Mouse (Mus musculus): ENCODE results near the gene Ppl.

Gene Ppl

DNA sequence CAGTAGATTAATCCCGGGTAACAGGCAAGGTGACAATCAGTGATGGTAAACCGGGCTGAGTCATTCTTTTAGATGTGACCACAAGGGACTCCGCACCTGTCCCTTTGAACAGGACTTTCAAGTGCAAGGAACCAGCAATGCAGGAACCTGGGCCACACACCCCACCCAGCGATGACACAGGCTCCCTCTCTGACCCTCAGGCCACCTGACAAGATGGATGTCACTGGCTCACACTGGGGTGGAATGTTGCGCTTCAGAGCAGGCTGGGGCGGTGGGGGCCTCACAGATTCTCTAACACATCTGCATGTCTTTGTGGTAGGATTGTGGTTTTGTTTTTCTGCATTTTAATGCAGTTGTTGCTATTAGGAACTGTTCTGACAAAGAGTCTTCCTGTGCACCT lies 8.7 kb downstream of the Ppl start:
- DNase-seq: no peak

DNA sequence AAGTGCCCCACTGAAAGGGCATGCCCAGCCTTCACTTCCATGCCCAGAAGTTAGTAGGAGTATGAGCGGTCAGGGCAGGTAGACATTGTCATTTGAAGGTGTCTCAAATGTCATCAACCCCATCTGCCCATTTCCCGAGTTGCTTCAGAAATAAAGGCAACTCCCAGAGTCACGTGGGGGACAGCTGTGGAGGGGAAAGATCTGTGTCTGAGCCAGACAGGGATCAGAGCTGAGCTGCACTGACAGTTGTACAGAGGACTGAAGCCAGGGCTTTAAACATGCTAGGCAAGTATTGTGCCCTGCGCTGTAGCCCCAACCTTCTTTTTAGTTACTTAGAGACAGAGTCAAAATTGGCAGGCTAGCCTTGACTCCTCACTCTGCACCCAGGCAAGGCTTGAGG lies 12.4 kb downstream of the Ppl start:
- DNase-seq: no peak

DNA sequence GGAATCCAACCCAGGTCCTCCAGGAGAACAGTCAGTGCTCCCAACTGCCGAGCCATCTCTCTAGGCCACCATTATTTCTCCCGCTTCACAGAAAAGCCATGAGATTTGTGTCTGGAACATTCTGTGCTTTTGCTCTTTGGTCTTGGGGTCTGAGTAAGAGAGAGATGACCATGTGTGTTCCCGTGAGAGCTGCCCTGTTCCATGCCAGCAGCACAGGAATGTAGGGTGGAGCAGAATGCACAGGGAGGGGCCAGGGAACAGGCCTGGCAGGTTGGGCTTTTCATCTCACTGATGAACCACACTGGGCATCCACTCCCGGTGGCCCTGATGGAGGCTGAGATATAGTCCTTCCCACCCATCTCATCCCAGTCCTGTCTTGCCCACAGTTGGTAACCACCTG lies 12.8 kb downstream of the Ppl start:
- DNase-seq: peak; percentile 54

DNA sequence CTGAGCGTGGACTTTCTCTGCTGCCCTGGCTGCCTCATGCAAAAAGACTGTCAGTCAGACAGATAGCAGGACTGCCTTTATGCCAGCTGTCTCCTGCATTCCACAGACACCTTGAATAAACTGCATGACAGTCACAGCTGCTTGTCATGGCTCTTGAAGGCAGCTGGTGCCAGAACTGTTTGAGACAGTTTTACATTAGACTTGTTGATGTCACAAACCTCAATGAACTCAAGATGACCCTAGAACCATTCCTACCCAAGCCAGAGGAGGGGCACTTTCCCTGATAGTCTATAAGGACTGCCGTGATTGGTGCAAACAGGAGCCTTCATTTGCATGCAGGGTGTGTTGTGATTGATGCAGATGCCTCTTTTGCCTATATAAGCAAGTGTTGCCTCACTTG lies 18.6 kb downstream of the Ppl start:
- DNase-seq: no peak

DNA sequence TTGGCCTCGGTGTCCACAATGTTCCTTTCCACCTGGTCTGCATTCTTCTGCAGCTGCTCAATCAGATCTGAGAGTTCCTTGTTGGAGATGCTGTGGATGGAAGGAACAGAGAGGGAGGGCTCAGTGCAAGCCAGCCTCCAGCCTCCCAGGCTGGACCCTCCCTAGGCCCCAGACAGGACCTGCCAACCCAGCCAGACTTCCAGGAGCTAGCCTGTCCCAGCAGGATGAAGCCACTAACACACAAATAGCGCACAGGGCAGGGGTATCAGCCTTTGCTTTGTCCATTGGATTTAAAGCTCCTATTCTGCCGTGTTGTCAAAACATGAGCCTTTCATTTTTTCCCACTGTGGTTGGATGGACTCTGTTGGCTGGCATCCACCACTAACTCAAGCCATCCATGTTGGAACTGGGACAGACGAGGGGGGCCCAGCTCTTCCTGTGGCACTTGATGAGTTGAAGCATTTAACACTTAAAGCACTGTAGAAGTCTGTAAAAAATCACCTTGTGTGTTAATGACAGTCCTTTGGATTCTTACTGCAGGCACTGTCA lies 19.1 kb downstream of the Ppl start:
- DNase-seq: no peak

DNA sequence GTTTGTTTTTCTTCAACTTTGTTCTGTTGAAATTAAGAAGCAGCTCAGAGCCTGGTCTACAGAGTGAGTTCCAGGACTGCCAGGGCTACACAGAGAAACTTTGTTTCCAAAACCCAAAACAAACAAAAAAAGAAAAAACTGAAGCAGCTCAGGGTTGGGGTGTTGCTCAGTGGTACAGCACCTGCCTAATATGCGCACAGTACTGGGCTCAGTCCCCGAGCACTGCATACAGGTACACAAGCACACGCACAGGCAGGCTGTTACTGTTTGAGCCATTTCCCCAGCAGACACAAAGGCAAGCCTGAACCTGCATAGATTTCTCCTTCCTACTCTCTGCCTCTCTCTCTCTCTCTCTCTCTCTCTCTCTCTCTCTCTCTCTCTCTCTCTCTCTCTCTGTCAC lies 21.2 kb downstream of the Ppl start:
- DNase-seq: no peak

DNA sequence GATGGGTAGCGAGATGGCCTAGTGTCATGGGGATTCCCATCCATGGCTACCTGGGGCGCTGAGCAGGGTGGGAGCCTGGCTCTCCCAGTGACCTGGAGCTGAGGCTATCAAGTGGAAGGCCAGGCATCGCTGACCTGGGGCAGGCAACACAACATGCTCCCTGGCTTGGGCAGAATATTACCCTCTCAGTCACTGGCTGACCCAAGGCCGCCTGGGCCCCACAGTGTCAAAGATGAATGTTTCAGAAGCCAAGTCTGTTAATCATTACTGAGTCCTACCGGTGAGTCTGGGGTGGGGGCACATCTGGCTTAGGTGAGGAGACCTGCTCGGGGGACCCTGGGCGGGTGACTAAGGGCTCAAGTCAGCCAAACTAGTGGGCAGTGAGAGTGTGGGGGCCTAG lies 22.3 kb downstream of the Ppl start:
- no peak for DNase-seq

DNA sequence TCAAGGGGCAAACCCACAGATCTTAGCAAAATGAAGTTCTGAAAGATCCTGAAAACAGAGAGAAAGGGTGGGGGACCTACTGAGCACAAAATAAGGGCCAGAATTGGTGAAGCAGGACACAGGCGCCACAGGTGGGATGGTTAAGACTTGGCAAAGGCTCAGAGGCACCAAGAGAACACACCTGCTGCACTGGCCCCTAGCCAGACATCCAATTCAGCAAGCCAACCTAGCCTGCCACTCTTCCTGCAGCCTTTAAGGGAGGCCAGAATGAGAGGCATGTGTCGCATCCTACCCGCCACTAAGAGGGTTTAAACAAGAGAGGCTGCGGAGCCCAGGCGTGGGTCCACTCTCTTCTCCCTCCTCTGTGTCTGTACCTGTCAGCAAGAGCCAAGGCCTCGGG lies 31.2 kb downstream of the Ppl start:
- no peak for DNase-seq

DNA sequence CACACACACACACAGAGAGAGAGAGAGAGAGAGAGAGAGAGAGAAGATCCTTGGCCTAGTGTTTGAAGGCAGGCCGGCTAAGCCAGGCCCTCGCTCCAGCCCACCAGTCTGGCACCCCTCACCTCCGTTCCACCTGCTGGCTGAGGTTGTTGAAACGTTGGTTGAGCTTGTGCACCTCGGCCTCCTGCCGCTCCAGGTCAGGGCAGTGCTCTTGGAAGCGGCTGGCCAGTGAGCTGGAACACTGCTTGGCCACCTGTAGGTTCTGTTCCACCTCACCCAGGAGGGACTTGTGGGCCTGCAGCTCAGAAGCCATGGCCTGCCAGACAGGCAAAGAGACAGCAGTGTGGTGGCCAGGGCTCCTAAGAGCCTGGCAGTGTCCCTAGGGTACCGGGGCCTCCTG lies 35.7 kb downstream of the Ppl start:
- no peak for DNase-seq

DNA sequence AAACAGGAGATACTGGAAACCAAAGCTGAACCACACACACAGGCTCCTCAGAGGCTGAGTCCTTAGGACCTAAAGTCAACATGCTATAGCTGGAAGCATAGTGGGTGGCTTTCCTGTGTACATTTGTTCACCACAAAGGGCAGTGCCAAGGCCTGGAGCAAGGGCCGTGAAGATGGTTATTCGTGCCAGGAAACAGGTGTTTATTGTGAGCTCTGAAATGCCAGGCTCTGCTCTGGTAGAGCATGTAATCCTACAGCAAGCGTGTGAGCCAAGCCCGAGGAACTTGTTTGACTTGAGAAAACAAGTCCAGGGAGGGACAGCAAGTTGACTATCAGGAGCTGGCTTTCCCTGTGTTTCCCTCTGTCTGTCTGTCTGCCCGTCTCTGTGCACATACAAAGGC lies 38.9 kb downstream of the Ppl start:
- peak; percentile 25 for DNase-seq

DNA sequence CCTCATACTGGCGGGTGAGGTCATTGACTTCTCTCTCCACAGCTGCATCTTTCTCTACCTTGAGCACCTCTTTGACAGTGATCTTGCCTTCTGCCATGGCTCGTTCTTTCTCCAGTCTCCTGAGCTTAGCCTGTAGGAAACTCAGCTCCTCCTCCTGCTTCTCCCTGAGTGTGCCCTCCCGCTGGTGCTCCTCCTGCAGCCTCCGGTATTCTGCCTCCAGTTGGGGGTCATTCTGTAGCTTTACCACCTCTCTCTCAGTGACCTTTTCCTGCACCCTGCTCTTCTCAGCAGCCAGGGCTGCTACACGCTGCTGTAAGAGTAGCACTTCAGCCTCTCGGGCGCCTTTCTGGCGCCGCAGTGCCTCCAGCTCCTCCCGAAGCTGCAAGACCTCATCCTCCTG lies 43.2 kb downstream of the Ppl start:
- DNase-seq: no peak

DNA sequence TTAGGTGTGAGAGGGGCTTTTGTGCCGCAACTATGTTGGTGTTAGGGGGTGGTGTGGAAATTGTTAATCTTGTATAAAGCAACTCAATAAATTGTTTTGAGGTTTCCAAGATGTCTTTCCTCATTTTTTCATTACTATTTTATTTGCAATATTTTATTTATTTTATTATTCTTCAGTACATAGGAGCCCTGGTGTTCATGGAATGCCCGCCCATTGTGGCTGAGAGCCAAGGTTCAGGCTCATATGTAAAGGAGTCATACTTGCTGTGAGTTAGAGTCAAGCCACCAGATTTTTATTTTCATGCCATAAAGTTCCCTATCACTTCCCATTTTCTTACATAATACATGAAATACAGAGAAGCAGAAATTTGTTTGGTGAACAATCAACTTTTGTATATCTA lies 46.0 kb downstream of the Ppl start:
- DNase-seq: peak; percentile 19

DNA sequence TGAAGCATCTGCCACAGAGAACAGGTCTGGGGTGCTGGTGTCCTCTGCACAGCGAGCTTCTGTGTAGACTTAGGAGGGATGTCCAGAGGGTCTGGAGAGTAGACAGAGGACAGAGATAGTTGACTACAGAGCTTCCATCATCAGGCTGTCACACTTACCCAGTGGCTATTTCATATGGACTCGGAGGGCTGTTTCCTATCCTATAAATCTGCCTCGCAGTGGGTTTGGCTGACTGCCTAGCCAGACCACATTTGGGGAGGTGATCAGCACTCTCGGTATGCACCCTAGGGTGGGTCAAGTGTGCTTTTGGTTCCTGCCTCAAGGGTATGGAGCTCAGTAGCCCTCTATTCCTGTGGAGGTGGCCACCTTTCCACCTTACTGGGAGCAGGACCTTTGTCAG lies 47.0 kb downstream of the Ppl start:
- DNase-seq: no peak

DNA sequence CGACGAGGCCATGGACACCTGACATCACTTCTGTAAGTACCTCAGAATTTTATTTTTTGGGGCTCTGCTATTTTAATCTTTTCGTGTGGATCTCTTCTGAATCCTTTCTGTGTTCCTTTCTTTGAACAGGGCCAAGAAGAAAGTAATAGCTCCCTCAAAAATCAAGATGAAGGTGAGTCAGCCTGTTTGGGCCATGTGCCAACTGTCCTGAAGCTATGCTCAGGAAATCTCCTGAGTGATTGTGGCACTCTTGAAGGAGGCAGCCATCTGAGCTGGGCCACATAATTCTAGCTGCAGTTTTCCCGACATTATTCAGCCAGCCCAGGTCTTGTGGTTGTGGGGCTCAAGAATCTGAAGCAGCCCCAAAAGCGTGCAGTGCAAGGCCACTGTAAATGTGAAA lies 57.9 kb downstream of the Ppl start:
- peak; percentile 19 for DNase-seq

DNA sequence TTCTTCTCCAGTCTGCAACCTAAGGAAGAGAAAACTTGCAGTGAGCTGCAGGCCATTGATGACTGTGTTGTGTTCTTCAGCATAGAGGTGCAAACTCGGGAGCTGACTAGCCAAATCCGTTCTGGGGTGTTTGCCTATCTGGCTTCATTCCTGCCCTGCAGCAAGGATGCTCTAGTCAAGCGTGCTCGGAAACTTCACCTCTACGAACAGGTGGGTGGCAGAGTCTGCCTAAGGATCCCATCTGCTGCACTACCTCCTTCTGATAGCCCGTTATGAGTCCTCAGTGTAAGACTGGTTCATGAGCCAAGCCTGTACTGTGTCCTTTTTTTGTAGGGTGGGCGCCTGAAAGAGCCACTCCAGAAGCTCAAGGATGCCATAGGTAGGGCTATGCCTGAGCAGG lies 60.2 kb downstream of the Ppl start:
- no peak for DNase-seq

DNA sequence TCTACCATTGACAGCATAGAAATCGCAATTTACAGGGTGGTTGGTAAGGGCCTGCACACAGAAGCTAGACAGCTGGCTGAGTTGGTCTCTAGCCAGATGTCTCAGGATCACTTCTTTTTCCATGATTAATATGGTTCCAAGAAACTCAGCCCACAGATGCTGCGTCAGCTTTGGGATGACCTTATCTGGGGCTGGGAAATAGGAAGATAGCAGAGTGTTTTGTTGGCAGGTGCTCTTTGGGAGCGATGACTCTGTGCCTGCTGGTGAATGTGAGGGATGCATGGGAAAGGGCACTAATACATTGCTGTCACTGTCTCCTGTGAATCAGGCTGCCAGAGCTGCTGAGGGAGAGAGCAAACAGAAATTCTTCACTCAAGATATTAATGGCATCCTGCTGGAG lies 61.9 kb downstream of the Ppl start:
- peak; percentile 37 for DNase-seq

DNA sequence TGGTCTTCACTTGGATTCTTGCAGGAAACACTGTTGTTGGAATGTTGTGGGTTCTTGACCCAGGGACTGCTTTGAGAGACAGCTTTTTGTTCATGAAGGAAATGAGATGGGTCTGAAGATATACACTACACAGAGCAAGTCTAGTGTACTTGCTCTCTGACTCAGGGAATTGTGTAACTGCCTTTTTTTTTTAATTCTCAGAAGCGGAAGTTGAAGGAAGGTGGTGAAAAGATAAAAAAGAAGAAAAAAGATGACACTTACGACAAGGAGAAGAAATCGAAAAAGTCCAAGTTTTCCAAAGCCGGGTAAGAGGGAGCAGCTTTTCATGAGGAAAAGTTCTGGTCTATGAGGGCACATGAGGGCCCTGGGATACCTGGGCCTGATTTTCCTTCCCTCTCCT lies 68.7 kb downstream of the Ppl start:
- DNase-seq: no peak

DNA sequence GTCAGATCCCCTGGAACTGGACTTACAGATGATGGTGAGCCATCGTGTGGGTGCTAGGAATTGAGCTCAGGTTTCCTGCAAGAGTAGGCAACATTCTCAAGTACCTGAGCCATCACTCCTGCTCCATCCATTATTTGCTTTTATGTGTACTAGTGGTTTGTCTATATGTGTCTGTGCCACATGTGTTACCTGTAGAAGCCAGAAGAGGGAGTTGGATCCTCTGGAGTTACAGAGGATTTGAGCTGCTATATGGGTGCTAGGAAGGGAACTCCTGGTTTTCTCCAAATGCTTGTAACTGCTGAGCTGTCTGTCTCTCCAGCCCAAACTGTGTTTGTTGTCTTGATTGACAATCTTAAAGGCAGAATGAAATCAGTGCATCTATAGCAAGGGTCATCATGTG lies 74.1 kb downstream of the Ppl start:
- DNase-seq: peak; percentile 26

DNA sequence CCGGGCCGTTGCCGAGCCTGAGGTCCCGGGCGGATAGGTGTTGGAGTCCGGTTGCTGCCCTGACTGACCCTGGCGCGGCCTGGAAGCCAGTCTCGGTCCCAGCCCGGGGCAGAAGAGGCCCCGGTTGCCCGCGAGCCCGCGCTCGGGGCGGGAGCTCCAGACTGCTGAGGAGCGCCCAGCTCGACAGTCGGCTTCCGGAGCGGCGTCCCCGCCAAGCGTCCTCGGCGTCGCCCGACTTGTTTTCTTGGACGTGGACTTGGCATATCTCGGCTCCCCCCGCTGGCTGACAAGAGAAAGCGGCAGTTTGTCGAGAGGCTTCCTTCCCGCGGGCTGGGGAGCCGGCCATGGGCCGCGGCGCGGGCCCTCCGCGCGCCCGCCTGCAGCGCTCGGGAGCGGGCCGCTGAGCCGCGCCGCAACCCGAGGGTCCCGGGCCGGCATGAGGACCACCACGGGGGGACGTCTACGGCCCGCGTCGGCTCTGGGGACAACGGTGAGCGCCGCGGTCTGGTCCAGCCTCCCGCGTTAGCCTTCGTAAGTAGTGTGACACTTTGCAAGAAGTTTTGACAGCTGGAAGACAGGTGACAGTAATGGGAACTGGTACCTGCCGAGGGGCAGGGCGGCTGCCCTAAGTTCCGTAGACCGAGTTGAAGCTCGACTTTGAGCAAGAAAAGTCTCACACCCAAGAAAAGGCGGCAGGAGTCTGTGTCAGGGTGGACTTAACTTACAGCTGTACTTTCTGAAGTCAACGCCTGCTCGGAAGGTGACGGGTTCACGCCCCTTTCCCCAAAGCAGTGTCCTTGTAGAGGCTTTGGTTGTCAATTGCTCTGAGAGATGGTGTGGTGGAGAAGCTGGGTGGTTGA lies 81.7 kb downstream of the Ppl start:
- peak; percentile 84 for DNase-seq

DNA sequence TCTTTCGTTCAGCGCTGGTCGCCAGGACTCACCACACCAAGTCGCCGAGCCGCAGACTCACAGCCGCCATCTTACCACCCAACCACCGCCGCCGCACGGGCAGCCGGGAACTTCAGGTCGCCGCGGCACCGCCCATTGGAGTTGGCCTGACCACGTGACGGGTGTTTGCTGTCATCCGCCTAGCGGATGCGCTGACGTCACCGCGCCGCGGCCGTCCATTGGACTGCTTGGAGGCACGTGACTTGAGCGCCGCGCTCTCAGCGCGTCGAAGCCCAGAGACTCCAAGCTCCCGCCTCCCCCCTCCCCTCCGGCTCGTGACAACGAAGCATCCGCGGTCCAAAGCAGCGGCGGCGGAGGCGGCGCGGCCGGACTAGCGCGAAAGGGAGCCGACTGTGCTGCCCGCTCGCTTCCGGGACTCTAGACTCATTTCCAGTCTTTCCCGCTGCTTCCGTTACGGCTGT lies 82.4 kb downstream of the Ppl start, which contains the start of the genes Glyr1 and Ubn1:
Gene Glyr1 (minus strand): TSS at position 90 of the 461 bp plus-strand sequence.
Gene Ubn1 (plus strand): TSS at position 284 of the 461 bp plus-strand sequence.
- DNase-seq: peak; percentile 100

DNA sequence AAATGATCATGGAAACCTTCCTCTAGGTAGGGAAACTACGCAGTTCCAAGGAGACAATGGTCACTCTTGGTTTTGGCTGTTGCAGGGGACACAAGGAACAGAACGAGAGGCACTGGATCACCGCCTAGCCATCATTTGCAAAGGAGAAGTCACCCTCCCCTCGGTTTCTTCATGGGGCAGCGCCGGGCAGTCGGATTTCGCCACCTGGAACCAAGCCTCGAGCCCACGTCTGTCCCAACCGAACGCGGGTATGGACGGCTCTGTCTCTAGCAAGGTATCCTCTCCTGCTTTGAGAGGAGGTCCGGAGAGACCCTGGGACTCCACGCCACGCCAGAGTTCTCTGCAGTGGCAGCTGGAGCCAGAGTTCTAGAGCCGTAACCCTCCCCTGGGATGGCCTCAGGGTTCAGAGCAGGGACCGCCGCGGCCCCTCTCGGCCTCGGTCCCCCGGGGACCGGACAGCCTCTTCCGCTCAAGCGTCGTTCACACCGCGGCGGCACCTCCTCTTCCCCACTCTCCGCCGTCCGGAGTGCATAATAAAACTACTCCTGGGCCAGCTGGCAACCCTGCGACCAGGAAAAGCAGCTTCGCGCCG lies 82.9 kb downstream of the Ppl start:
- DNase-seq: peak; percentile 25

DNA sequence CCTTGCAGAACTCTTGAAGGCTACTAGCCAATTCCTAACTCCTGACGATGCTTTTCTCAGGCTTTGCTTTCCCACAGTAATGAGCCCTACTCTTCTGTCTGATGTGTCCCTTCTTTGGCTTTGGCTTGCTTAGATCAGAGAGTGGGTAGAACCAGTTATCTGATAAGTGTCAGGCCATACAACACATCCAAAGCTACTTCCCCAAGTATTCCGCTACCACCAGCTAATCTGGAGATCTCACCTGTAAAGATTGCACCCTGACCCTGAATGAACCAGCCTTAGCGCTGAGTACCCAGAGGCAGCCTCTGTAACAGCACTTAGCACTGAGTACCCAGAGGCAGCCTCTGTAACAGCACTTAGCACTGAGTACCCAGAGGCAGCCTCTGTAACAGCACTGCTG lies 86.9 kb downstream of the Ppl start:
- no peak for DNase-seq

DNA sequence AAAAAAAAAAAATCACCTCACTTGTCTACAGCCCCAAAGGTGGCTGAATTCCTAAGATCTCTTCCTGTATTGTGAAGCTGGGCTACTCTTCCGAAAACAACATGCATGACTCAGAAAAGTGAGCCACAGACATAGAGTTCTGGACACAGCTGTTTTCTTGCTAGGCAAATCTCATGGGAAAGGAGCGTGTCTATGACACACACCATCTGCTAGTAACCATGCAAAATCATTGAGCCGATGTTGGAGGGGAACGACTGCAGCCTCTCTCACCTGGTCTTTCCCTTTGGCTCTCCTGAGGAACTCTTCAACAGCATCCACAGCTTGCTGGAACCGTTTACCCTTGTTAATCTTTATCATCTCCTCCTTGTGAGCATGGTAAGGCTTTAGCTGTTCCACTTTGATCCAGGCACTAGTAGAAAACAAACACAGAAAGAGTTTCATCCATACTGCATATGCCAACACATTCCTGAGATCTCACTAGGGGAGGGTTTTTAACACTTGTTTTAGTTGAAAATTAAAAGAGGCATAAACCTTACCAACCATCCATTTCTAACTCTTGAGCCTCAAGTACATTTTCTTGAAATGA lies 95.5 kb downstream of the Ppl start:
- peak; percentile 37 for DNase-seq

Data from lung, postnatal 36 days (tissue).